Mouse (Mus musculus) gastrocnemius, adult 18-20 months (tissue): ENCODE measurements around the gene Peli2. TPM values are rescaled to one million over a fixed set of nuclear protein-coding genes. Genes with fewer than 3 reads are reported as not detected.

Source experiments
- DNase-seq: peaks from one replicate; pipeline ENCODE4 v3.0.0; 2021; ENCODE audit warnings: low spot score
- total RNA-seq, 2 experiments: library from RNA; stranded (reverse); gene quantifications; 2 replicates each; pipeline ENCODE4 v1.2.3; 2021

The Peli2 gene
- total RNA-seq, 2 experiments from 2014 or later, result 12.7 to 14.7 TPM

GRCm38 (mm10) chr14:48213593-48213992 lies 93.0 kb downstream of the Peli2 start:
- DNase-seq, result no peak

GRCm38 (mm10) chr14:48222051-48222450 lies 101.4 kb downstream of the Peli2 start:
- no peak for DNase-seq

GRCm38 (mm10) chr14:48222684-48223083 lies 102.1 kb downstream of the Peli2 start:
- no peak for DNase-seq

- no peak for DNase-seq
Measured at GRCm38 (mm10) chr14:48224203-48224602, 103.6 kb downstream of the Peli2 start.

GRCm38 (mm10) chr14:48224861-48225300 lies 104.3 kb downstream of the Peli2 start:
- DNase-seq, result no peak

- DNase-seq, result peak; percentile 11
Measured at GRCm38 (mm10) chr14:48225810-48226446, 105.3 kb downstream of the Peli2 start.

GRCm38 (mm10) chr14:48226759-48227158 lies 106.1 kb downstream of the Peli2 start:
- DNase-seq, result no peak

- no peak for DNase-seq
Measured at GRCm38 (mm10) chr14:48234785-48235519, 114.3 kb downstream of the Peli2 start.

GRCm38 (mm10) chr14:48241335-48241734 lies 120.7 kb downstream of the Peli2 start:
- no peak for DNase-seq

- DNase-seq, result no peak
Measured at GRCm38 (mm10) chr14:48246236-48246635, 125.6 kb downstream of the Peli2 start.

GRCm38 (mm10) chr14:48246963-48247362 lies 126.3 kb downstream of the Peli2 start:
- peak; percentile 38 for DNase-seq

GRCm38 (mm10) chr14:48249459-48249858 lies 128.8 kb downstream of the Peli2 start:
- DNase-seq, result no peak

- no peak for DNase-seq
Measured at GRCm38 (mm10) chr14:48249909-48250308, 129.3 kb downstream of the Peli2 start.

GRCm38 (mm10) chr14:48251381-48251979 lies 130.9 kb downstream of the Peli2 start:
- DNase-seq, result no peak

GRCm38 (mm10) chr14:48253183-48253582 lies 132.6 kb downstream of the Peli2 start:
- no peak for DNase-seq

- no peak for DNase-seq
Measured at GRCm38 (mm10) chr14:48254696-48255095, 134.1 kb downstream of the Peli2 start.

- DNase-seq, result no peak
Measured at GRCm38 (mm10) chr14:48255290-48255689, 134.7 kb downstream of the Peli2 start.

GRCm38 (mm10) chr14:48257759-48258158 lies 137.1 kb downstream of the Peli2 start:
- DNase-seq, result no peak

- DNase-seq, result no peak
Measured at GRCm38 (mm10) chr14:48258696-48259366, 138.2 kb downstream of the Peli2 start.

GRCm38 (mm10) chr14:48263146-48263545 lies 142.5 kb downstream of the Peli2 start:
- no peak for DNase-seq

- DNase-seq, result no peak
Measured at GRCm38 (mm10) chr14:48266710-48267109, 146.1 kb downstream of the Peli2 start.

GRCm38 (mm10) chr14:48278291-48278690 lies 157.7 kb downstream of the Peli2 start:
- DNase-seq, result no peak
